Mouse (Mus musculus): ENCODE measurements around the gene Scnn1b. TPM values are rescaled to one million over a fixed set of nuclear protein-coding genes. Genes with fewer than 3 reads are reported as not detected.

Scnn1b gene
- total RNA-seq, 2 experiments from 2014 or later: not detected

DNA sequence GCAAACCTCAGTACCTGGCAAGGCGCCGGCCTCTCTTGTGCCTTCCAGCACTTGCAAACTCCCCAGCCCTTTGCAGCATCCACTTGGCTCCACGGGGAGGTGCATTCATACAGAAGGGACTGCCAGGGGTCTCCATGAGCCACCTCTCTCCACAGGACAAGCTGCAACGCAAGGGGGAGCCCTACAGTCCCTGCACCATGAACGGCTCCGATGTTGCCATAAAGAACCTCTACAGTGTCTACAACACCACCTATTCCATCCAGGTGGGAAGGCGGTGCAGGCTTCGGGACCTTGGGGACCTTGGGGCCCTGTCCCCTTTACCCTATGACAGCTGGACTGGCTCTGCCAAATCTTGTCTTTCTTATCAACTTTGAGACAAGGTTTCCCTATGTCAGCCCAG lies 47.4 kb downstream of the Scnn1b start:
- DNase-seq (ENCODE audit: low spot score in 2 of 2): no peak

GRCm38 (mm10) chr7:121913944-121914343 lies 49.1 kb downstream of the Scnn1b start:
- DNase-seq (ENCODE audit: low spot score in 2 of 2): no peak

GRCm38 (mm10) chr7:121924361-121924760 lies 59.5 kb downstream of the Scnn1b start:
- no peak for DNase-seq (ENCODE audit: low spot score in 2 of 2)

DNA sequence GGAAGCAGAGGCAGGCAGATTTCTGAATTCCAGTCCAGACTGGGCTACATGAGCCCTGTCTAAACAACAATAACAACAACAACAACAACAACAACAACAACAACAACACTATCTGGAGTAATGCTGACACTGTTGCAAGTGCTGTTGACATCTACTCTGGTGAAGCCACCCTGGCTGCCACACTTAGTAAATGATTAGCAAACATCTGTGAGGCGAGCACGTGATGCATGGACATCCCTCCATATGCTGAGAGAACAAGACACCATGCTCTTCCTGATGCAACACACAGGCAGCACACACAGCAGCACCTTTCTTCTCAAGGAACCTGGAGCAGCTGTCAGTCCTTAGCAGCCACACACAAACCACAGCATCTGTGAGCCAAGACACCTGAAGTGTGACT lies 63.0 kb downstream of the Scnn1b start:
- no peak for DNase-seq (ENCODE audit: low spot score in 2 of 2)

DNA sequence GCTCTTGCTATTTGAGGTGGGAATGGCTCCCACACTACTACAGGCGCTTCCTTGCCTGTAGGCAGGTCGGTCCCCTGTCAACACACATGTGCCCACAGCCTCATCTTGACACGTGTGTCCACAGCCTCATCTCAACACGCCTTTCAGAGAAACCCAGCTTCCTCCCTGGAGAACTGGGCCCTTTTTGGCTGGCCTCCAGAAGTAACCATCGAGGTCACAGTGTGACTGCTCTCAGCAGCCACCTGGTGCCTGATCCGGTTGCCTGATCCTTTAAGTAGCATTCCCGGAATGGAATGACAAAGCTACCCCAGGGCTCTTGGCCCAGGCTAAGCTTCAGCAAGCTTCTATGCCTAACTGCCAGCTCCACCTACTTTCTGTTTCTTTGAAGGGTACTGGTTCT lies 66.4 kb downstream of the Scnn1b start:
- DNase-seq (ENCODE audit: low spot score in 2 of 2): no peak

DNA sequence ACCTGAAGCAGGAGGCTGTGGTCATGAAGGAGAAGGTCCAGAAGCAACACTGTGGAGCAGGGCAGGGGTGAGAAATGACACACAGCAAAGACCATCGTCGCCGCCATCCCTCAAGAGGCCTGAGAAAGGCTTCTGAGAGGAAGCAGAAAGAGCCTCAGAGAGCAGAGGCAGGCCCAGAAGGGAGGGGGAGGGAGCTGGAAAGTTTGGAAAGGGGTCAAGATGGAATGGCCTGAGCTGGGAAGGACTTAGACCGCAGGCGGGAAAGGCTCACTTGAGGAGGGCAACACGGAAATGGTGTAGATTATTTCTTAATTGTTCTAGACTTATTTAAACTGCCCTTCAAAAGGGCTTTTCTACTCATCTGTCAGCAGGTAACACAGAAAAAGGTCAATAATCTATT lies 68.8 kb downstream of the Scnn1b start:
- DNase-seq (ENCODE audit: low spot score in 2 of 2): no peak

- DNase-seq (ENCODE audit: low spot score in 2 of 2): no peak
Measured at GRCm38 (mm10) chr7:121934346-121934745, 69.5 kb downstream of the Scnn1b start.

- DNase-seq (ENCODE audit: low spot score in 2 of 2): no peak
Measured at GRCm38 (mm10) chr7:121935906-121936794, 71.3 kb downstream of the Scnn1b start.

DNA sequence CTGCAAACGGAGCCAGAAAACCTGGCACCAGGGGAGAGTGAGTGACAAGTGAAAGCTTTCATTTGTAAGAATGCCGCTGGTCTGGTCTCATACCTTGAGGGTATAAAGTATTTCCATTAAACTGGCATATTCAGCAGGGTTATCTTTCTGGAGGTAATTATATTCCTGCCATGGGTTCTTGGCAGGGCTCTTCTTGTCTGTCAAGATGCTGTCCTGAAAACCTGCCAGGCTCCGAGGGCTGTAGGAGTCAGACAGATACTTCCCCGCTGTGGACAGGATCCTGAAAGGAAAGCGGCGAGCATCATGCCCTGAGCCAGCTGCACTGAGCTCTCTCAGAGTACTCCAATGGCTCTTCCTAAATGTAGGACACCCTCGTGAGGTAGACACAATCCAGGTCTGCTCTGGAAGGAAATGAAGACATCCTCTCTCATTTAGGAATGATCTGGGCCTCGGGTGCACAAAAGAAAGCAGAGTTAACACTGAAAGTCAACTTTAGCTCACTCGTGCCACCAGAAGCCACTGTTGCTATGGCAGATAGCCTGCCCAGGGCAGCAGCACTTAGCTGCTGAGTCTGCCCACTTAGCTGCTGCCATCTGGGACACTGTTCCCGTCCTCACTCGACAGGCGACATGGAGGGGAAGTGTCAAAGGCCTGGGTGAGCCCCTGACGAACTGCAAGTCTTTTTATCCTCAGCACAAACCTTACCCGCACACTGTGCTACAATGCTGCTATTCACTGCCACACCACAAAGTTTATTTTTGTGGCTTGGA lies 72.2 kb downstream of the Scnn1b start:
- DNase-seq (ENCODE audit: low spot score in 2 of 2): peak; percentile 17 to 23

DNA sequence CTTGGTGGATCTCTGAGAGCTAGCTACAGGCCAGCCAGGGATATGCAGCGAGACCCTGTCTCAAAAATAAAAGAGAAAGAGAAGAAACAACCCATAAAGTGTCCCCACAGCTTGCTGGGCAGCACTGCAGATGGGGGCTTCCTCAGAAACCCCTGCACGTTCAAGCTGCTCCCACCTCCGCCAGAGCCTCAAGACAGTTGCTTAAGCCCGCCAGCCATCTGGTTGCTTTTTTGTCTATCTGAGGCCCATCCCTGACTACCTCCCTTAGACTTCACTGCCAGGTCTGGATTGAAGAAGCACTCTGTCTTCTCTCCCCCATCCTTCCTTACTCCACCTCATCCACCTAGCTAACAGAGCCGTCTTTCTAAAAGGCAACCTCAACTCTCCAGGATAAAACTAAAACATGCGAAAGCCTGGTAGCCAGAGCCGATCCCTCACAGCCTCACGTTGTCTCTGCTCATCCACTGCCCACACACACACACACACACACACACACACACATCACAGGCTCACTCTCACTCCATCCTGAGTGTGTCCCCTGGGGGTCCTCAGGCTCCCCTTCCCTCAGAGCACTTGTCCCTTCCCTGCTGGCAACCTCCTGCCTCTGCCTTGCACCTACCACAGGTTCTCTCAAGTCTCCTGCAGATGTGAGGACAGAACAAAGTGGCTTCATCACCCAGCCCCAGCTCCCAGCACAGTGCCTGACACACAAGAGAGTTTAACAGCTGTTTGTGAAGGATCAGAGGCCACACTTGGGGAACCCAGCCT lies 73.5 kb downstream of the Scnn1b start:
- DNase-seq (ENCODE audit: low spot score in 2 of 2): peak in 1 of 2 experiments; percentile 14

GRCm38 (mm10) chr7:121939244-121939643 lies 74.4 kb downstream of the Scnn1b start:
- no peak for DNase-seq (ENCODE audit: low spot score in 2 of 2)

DNA sequence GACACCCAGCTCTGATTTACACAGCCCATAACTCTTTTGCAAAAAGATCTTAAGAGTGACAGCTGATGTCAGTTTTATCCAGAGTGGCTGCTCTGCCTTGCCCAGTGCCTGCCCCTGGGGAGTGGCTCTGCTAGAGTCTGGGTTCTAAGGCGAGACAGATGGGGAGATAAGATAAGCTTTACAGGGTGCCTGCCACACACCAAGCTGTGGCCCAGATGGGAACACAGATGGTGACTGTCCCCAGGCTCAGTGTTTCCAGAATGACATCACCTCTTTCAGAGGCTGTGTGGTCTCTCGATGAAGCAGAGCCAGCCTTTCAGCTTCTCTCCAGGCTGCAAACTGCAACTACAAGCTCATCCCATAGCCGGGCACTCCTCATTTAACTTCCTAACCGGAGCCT lies 74.9 kb downstream of the Scnn1b start:
- peak; percentile 73 to 80 for DNase-seq (ENCODE audit: low spot score in 2 of 2)

GRCm38 (mm10) chr7:121941016-121941415 lies 76.2 kb downstream of the Scnn1b start:
- DNase-seq (ENCODE audit: low spot score in 2 of 2): no peak

- no peak for DNase-seq (ENCODE audit: low spot score in 2 of 2)
Measured at GRCm38 (mm10) chr7:121941640-121942039, 76.8 kb downstream of the Scnn1b start.

DNA sequence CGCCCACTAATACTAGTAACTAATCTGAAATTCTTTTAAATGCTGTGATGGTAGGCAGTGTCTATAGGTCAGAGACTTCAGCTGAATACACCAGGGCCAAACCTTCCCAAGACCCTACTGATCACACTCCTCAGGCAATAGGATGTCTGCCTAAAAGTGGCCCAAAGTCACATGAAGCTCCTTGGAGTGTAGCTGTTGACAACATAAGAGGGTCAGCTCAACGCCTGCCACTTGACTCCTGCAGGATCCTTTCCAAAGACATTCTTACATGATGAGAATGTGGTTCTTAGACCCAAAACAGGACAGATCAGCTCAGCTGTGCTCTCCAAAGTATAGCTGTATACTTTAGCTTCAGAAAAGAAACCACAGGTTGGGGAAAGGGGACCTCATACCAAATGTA lies 77.5 kb downstream of the Scnn1b start:
- DNase-seq (ENCODE audit: low spot score in 2 of 2): no peak

DNA sequence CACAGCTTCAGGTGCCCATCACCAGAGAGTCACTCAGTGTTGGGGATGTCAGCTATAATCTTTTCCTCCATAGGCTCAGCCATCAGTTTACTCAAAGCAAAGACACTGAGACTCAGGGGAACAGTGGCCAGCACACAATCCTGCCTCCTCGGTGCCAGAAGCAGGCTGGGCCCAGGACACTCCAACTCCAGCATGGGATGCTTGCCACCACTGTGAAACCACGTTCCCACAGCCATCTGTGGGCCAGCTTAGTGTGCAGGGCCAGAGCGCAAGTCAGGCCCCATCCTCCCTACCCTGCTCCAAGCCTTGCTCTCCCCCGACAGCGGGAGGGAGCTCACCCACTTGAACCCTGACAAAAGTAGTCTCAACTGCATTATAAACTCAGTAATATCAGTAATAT lies 81.4 kb downstream of the Scnn1b start:
- DNase-seq (ENCODE audit: low spot score in 2 of 2): no peak

DNA sequence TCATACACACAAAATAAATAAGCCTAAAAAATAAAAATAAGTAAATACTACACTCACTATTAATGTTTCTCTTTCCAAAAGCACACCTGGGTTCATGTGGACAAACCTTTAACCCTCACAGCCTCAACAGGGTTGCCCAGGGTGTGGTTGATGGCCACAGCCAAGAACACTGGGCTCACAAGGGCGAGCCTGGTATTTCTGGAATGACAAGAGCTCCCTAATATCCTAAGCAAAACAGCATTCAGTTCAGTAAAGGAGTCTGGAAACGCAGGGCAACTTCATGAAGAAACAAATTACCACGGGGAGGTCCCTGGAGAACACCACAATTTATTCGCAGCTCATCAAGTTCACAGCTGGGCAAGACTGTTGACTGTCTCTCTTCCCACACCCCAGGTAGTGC lies 82.7 kb downstream of the Scnn1b start:
- no peak for DNase-seq (ENCODE audit: low spot score in 2 of 2)

GRCm38 (mm10) chr7:121954891-121955669 lies 90.2 kb downstream of the Scnn1b start:
- DNase-seq (ENCODE audit: low spot score in 2 of 2): no peak

GRCm38 (mm10) chr7:121955802-121956201 lies 91.0 kb downstream of the Scnn1b start:
- no peak for DNase-seq (ENCODE audit: low spot score in 2 of 2)

DNA sequence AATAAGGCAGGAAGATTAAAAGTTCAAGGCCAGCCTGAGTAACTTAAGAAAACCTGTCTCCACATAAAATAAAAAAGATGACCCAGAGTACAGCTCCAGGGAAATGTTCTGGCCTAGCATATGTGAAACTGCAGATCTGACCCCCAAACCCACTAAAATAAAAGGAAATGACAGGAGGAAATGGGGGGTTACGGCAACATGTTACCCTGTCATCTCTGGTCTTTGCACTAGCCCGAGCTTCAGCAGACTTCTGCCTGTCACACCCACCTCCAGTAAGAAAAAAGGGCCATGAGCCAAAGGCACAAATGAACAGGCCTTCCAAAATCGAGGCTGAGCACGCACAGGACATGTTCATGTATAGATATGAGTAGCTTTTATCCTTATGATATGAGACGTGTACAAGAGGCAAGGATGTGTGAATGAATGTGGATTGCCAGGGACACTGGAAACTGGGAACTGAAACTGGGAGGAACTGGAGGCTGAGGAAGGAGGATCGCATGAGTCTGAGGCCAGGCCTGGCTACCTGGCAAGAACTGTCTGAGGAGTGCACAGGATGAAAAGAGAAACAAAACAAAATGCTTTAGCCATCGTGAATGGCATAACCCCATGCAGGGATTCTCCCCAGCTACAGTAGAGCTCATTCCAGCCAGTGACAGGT lies 97.2 kb downstream of the Scnn1b start:
- DNase-seq (ENCODE audit: low spot score in 2 of 2): no peak
